Mouse (Mus musculus) adrenal gland, adult 8-10 months (tissue): ENCODE data around the gene Fbxw19. TPM values are rescaled to one million over a fixed set of nuclear protein-coding genes. Genes with fewer than 3 reads are reported as not detected.
"Not testable (repeated sequence)": the region's sequence is repeated elsewhere in the genome, so short reads cannot be mapped to it uniquely, and the experiment has no call there.

Experiments used
- DNase-seq: peaks from one replicate; pipeline ENCODE4 v3.0.0; 2022
- total RNA-seq, 4 experiments: library from RNA; stranded (reverse); gene quantifications; 2 replicates each; pipeline ENCODE4 v1.2.4; 2022

The Fbxw19 gene
- not detected for total RNA-seq

DNA sequence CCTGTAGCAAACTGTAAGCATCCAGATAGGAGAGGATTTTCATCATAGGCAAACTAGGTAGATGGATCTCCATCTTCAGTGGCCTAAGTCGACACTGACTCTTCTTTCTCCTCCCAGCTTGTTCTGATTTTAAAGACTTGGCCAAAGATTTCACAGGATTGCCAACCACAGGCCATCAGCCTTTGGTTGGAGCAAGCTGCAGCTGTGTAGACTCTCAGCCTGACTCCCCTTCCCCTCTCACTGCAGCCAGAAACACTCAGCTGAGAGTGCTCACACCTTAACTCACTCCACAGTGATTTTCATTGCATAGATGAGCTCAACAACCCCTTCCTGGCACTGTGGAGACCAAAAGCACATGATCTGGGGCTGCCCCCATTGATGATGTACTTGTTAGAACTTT, at the start of gene Fbxw19:
Fbxw19 (minus strand) TSS at position 101 of the 400 bp plus-strand sequence.
- not testable (repeated sequence) for DNase-seq

DNA sequence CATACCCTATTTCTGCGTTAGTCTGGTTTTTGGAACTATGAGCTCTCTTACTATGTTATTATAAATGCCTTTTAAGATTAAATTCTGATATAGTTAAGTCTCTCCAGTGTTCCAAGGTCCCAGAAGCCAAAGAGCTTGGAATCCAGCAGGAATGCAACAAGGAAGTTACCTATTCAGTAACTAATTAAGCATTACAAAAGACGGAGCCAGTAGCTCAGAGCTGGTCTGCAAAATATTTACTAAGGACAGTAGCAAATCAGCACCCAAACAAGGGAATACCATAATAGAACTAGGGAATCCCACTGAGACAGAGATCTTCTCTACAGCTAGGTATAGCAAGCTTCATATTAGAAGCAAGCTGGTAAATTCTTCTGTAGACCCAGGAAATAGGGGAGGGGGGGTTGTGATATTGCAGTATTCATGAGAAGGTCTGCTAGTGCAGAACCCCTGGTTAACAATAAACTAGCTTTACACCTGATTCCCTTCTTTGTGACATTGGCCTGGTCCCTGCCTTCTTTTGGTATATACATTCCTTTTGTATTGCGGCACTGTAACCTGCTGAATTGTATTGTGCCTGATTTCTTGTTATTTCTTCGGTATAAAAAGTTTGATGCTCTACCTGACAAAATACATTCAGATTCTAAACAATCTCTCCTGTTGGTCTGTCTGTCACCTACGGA, 27.9 kb upstream of the Fbxw19 start:
- DNase-seq: no peak

GRCm38 (mm10) chr9:109449040-109449439, 46.6 kb downstream of the Fbxw19 start, which contains the start of gene Fbxw16:
Gene Fbxw16 (minus strand): TSS chr9:109449140.
- no peak for DNase-seq

- DNase-seq: peak; percentile 10
Observed at GRCm38 (mm10) chr9:109432956-109433355, 62.7 kb downstream of the Fbxw19 start.

Other genes with a start within 250 kb of the Fbxw19 start
- not detected for gene Fbxw14, start 208.2 kb downstream of the Fbxw19 start, total RNA-seq
- gene Fbxw28, start 156.2 kb downstream of the Fbxw19 start, total RNA-seq: not detected
- gene Fbxw22, start 91.6 kb downstream of the Fbxw19 start, total RNA-seq: not detected
- gene Fbxw16, start 46.7 kb downstream of the Fbxw19 start, total RNA-seq: not detected
- not detected for gene Fbxw15, start 72.4 kb upstream of the Fbxw19 start, total RNA-seq
- not detected for gene Fbxw24, start 130.2 kb upstream of the Fbxw19 start, total RNA-seq
- not detected for gene Fbxw25, start 168.8 kb upstream of the Fbxw19 start, total RNA-seq
- not detected for gene Fbxw18, start 206.8 kb upstream of the Fbxw19 start, total RNA-seq